ENCODE assay signal across 15 mouse cellular contexts in genomic region chr16:90217356-90217755, GRCm38 (mm10). TPM values are rescaled to one million over a fixed set of nuclear protein-coding genes. Genes with fewer than 3 reads are reported as not detected.
DNase-seq lines count a peak whose midpoint lies in the region; TF ChIP-seq lines count a peak whose summit lies in the region.
"Had no signal": no experiment of that assay in that cellular context is flagged by ENCODE, and none has a peak within 500 bp of the region (broad histone marks: within the 10 kb centered on the region; RNA-seq: fewer than 3 reads in every experiment).

No protein-coding gene starts in this region.

- no peak overlapping the region for H3K27ac ChIP-seq in left cerebral cortex, adult 2 months
- H3K27ac ChIP-seq in thymus, adult 2 months (ENCODE audit: control insufficient read depth, insufficient read depth, low read length), result no peak overlapping the region
- H3K27ac ChIP-seq: heart, embryonic 13.5 days; hindbrain, embryonic 14.5 days had no signal

- intact Hi-C loops in heart, postnatal 25 days (cut with DNase I), result no loop called here
- intact Hi-C loops in left cerebral cortex, adult 2 months (cut with DNase I), result no loop called here

- H3K4me1 ChIP-seq in E14TG2a.4 (replicated peaks; ENCODE audit: low read depth, low read length), result peaks cover 50% of the 10 kb centered on the region
- H3K4me1 ChIP-seq in thymus, adult 2 months (replicated peaks; ENCODE audit: control insufficient read depth, insufficient read depth, low read length), result peaks cover 8% of the 10 kb centered on the region

- H3K4me3 ChIP-seq in E14TG2a.4 (replicated peaks; ENCODE audit: low read length), result 0 out of 2 replicates have a peak overlapping the region, but pooled peaks have one; percentile 29
- no peak overlapping the region for H3K4me3 ChIP-seq in left cerebral cortex, adult 2 months
- H3K4me3 ChIP-seq in thymus, adult 2 months (ENCODE audit: control insufficient read depth, insufficient read depth, low read length), result no peak overlapping the region
- H3K4me3 ChIP-seq: heart, embryonic 13.5 days had no signal

- DNase-seq in heart, adult 11 months, result peak; percentile 85
- no peak for DNase-seq in heart, postnatal 25 days (ENCODE audit: low spot score)
- peak; percentile 51 for DNase-seq in kidney, postnatal 14 days
- DNase-seq in lung, postnatal 10 days, result peak; percentile 33
- no peak for DNase-seq in adrenal gland, postnatal 36 days
- no peak for DNase-seq in left cerebral cortex, adult 2 months (ENCODE audit: extremely low spot score in 1 of 2, low spot score in 2 of 2)
- no peak for DNase-seq in thymus, adult 2 months
- DNase-seq: cerebellum, postnatal 36 days; forebrain, postnatal 0 days; gastrocnemius, postnatal 36 days; thymus, postnatal 25 days had no signal

- no peaks in the 10 kb centered on the region for H3K27me3 ChIP-seq in E14TG2a.4 (ENCODE audit: insufficient read depth, low read length)
- no peaks in the 10 kb centered on the region for H3K27me3 ChIP-seq in thymus, adult 2 months (ENCODE audit: control insufficient read depth, insufficient read depth, low read length)
- H3K27me3 ChIP-seq: heart, embryonic 13.5 days had no signal

- TF ChIP-seq POLR2A in thymus, adult 2 months (IDR thresholded peaks at IDR 0.05; ENCODE audit: control insufficient read depth, extremely low read depth, insufficient read depth, low read length, poor library complexity), result no peak

- no peak for TF ChIP-seq CTCF in E14TG2a.4 (conservative IDR thresholded peaks at IDR 0.05; ENCODE audit: low read length)
- TF ChIP-seq CTCF in left cerebral cortex, adult 2 months (IDR thresholded peaks at IDR 0.05), result no peak
- TF ChIP-seq CTCF in thymus, adult 2 months (IDR thresholded peaks at IDR 0.05; ENCODE audit: borderline replicate concordance, control insufficient read depth, extremely low read depth, insufficient read depth, low read length, poor library complexity), result no peak

- no peaks in the 10 kb centered on the region for H3K9me3 ChIP-seq in E14TG2a.4 (ENCODE audit: low read length)
- H3K9me3 ChIP-seq: G1E; heart, embryonic 13.5 days had no signal

- WGBS in thymus, adult 2 months, result 86% methylated on average over 3 of the region's 3 CpGs

- H3K36me3 ChIP-seq in E14TG2a.4 (ENCODE audit: insufficient read depth, low read length), result peaks cover 7% of the 10 kb centered on the region
- H3K36me3 ChIP-seq in thymus, adult 2 months (ENCODE audit: control insufficient read depth, insufficient read depth, low read length), result no peaks in the 10 kb centered on the region
- H3K36me3 ChIP-seq: heart, embryonic 13.5 days had no signal

RNA-seq across cellular contexts. Expression of gene Sod1, which starts 3.2 kb away (rescaled TPM):
- 100 to 1,000 TPM; 445 to 458 TPM for total RNA-seq in heart, postnatal 25 days (2021)
- total RNA-seq in adrenal gland, postnatal 36 days (2021), result 1,000 to 10,000 TPM; 1,234 to 1,554 TPM
- total RNA-seq in left cerebral cortex, adult 2 months (2021), result 100 to 1,000 TPM; 411 TPM
- polyA plus RNA-seq in thymus, adult 2 months (2012; rRNA removed), result 277 and 305 TPM in 2 replicates

Comparison
In these comparisons a context has a peak if more than half of its experiments do, and no peak if none do; other contexts are left out.
1. DNase-seq: peak in heart, adult 11 months (single experiment), kidney, postnatal 14 days (single experiment) and lung, postnatal 10 days (single experiment); none in heart, postnatal 25 days (single experiment), adrenal gland, postnatal 36 days (0 of 2), left cerebral cortex, adult 2 months (0 of 2) and thymus, adult 2 months (single experiment).